Mouse (Mus musculus) CH12.LX (cell line): ENCODE results near the gene Fdps.

Source experiments
- CTCF ChIP-seq, 2 experiments: IDR thresholded peaks in 1 of 2; conservative IDR thresholded peaks in 1 of 2; 2 replicates each; pipeline ENCODE4 v1.5.1; 2011 to 2012; ENCODE audit warnings: low read depth in 2 of 2, low read length in 2 of 2, improper control_type of control experiment in 1 of 2, inconsistent platforms in 1 of 2, mild to moderate bottlenecking in 1 of 2, moderate library complexity in 1 of 2
- ETS1 ChIP-seq: conservative IDR thresholded peaks from 2 replicates; pipeline ENCODE4 v1.6.1; 2012; ENCODE audit warnings: low read depth, mild to moderate bottlenecking, inconsistent platforms, low read length, improper control_type of control experiment, moderate library complexity

GRCm38 (mm10) chr3:89125981-89126380 lies 24.2 kb upstream of the Fdps start:
- TF ChIP-seq ETS1 (no peak), CTCF (conservative IDR thresholded peaks at IDR 0.05 in 1 of 2, IDR thresholded peaks at IDR 0.05 in 1 of 2; ENCODE audit: low read depth in 2 of 2, low read length in 2 of 2) (no peak)
